Mouse (Mus musculus) lung, postnatal 25 days (tissue): Measurements from ENCODE around the gene Ddx23.

Experiments
- DNase-seq: peaks from one replicate; pipeline ENCODE4 v3.0.0; 2022; ENCODE audit warnings: low spot score

The Ddx23 gene

DNA sequence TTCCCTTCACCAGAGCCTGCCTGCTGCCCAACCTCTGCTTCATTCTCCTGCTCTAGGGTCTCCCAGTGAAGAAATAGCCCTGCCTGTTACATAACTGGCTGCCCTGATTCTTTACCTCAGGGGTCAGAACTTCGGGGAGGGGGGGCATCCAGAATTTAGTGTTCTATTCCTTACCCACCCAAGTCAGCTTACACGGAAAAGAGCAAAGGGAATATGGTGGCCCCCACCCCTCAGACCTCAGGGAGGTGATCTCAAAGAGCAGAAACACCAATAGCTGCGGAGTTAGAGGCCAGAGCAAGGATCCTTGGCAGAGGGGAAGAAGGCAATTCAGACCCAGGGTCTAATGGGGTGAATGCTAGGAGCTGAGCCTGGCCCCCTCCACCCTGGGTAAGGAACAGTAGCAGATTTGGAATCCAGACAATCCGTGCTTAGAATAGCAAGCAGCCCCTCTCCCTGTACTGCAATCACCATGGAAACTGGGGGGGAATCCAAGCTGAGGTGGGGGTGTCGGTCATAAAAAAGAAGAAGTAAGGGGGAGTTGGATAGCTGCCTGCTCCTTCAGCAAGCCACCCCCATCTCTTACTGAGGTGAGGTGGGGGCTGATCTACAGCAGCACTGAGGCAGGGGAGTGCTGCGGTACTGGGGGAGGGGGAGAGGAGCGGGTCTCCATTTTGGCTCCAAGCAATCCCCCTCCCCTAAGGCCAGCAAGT is 11.7 kb upstream of the Ddx23 start:
- no peak for DNase-seq

GRCm38 (mm10) chr15:98673732-98674131 is 11.0 kb upstream of the Ddx23 start:
- DNase-seq, result no peak

DNA sequence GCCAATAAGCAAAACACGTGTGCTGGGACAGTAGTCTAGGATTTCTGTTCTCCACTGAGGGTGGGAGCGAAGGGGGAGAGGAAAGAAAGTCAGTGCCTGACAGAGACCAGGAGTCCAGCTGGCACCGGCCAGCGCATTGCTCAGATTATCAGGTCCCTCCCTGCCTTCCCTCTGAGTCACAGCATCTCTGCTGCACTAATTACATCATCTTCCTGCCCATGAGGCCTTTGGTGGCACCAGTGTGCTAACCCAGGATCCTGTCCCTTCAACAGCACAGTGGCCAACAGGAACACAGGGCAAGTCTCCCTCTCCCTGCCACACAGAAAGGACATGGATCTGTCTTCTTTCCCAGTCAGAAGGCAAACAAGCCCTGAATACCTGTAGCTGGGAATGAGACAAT is 9.9 kb upstream of the Ddx23 start:
- no peak for DNase-seq

DNA sequence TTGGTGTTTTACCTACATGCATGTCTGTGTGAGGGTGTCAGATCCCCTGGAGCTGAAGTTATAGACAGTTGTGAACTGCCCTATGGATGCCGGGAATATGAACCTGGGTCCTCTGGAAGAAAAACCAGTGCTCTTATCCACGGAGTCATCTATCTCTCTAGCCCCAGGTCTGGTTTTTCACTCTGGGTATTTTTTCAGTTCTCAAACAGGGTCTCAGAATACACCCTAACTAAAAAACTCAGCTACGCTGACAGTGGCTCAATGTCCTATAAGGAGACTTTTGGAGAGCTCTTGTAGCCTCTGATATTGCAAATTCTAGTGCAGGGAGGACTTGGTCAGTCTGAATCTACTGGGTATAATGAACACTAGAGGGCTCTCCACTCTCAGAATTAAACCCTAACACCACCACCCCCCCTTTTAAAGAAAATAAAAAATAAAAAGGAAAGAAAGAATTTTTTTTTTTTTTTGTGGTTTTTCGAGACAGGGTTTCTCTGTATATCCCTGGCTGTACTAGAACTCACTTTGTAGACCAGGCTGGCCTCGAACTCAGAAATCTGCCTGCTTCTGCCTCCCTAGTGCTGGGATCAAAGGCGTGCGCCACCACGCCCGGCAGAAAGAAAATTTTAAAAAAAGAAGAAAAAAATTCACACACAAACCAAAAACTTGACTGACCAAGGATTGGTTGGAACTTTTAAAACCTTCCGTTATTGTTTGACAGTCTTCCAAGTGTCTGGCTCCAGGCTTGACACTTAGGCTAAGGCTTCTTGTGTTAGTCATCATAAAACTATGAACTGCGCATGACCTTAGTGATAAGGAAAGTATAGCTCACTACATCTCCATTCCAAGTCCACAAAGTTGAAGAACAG is 1.6 kb upstream of the Ddx23 start:
- DNase-seq, result peak; percentile 57

DNA sequence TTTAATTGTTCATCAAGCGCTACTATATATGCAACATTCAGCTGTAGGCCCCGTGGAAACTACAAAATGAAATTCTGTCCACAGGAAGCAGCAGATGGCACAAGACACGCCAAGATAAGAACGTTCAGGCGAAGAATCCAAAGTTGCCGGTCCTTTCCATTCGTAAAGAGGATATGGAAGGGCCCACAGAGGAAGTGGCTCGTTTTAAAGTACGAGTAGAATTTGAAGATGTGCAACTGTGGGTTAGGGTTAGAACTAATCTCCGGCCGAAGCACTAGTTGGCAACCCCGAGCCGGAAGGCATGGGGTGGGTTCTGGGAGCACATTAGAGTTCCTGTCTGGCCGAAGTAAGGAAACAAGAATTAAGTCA is 512 bp downstream of the Ddx23 start:
- DNase-seq, result no peak

GRCm38 (mm10) chr15:98656982-98657751 is 5.5 kb downstream of the Ddx23 start:
- no peak for DNase-seq

- DNase-seq, result no peak
These were observed 10.5 kb downstream of the Ddx23 start for GRCm38 (mm10) chr15:98652174-98652573.

GRCm38 (mm10) chr15:98651431-98651830 is 11.3 kb downstream of the Ddx23 start:
- DNase-seq, result no peak

DNA sequence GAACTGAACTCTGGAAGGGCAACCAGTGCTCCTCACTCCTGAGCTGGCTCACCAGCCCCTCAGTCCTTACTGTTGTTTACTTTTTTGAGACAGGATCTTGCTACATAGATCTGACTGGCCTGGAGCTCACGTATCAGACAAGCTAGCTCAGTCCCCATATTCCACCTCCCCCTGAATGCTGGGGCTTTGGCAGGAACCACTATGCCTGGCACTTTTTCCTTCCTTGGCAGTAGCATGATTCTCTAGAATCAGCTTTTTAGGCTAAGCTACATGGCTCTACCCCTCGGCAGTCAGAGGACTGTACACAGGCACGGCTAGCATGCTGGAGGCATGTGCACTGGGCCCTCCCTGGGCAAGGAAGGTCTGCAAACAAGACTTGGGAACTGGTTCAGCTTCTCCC is 14.6 kb downstream of the Ddx23 start:
- DNase-seq, result no peak

DNA sequence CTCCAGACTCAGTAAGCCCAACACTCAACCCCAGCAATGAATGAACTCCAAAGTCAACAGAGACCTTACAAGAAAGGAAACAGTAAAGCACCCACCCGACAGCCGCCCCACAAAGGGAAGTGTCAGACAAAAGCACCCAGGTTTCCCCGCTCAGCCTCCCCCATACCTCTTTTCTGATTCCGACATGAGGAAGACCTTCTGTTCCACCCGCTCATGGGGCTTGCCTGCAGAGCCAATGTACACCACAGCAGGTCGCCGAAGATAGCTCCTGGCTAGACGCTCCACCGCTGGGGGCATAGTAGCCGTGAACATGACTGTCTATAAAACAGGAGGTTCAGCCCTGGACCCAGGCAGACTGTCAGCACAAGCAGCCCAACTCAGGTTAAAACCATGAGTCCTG is 15.4 kb downstream of the Ddx23 start:
- no peak for DNase-seq

DNA sequence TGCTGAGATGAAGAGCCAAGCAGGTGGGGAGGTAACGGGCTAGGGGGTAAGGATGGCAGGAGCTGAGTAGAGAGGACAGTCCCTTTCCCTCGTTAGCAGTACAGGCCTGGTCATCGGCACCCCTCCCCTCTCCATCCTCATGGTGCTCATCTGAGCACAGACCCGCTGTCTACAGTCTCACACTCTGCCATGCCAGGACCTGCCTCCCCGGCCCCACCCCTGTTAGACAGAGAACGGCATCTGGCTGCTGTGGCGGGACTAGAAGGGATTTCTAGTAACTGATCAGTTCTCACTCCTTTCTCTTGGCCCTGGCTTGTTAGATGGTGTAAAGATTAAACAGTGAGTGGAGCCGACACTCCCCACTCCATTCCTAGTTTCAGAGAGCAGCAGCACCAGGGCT is 16.0 kb downstream of the Ddx23 start:
- DNase-seq, result no peak

- DNase-seq, result no peak
These were observed 17.4 kb downstream of the Ddx23 start for GRCm38 (mm10) chr15:98645057-98646026.

DNA sequence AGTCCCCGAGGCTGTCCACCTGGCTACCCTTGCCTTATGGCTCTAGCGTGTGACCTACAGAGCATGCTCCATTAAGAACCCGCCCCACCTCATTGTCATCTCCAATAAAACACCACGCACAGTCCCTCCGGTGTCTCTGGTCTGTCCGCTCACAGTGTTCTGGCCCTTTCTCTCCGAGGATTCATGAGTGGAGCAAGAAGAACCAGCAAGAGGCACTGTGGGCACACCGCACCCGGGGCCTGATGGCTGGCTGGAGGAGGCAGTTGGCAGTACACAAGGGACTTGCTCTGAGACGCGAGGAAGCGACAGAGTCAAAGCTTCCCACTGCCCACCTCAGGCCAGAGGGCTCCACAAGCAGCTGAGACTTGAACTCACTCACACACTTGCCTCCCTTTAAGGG is 18.3 kb downstream of the Ddx23 start:
- DNase-seq, result no peak

GRCm38 (mm10) chr15:98640157-98640556 is 22.5 kb downstream of the Ddx23 start:
- DNase-seq, result peak; percentile 54

DNA sequence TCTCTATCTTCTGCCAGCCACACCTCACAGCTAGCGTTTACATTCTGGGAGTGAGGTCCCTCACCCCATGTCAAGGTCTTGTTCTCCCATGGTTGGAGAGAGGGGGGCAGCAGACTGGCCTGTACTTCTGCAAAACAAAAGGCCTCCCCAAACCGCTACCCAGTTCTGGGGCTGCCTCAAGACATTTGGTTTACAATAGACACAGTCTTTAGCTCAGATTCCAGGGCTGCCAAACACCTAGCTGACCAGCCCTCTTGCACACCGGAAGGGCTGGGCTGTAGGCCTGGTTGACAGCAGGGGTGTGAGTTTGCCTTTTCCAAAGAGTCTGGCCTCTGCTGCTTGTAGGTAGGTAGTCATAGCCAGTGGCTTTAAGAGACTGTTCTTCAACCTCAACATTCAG is 25.5 kb downstream of the Ddx23 start:
- no peak for DNase-seq

- no peak for DNase-seq
These were observed 26.2 kb downstream of the Ddx23 start for GRCm38 (mm10) chr15:98636517-98636916.

- no peak for DNase-seq
These were observed 27.3 kb downstream of the Ddx23 start for GRCm38 (mm10) chr15:98635291-98635841.

- DNase-seq, result peak; percentile 72
These were observed 28.1 kb downstream of the Ddx23 start for GRCm38 (mm10) chr15:98634541-98635081.

- DNase-seq, result no peak
These were observed 28.7 kb downstream of the Ddx23 start for GRCm38 (mm10) chr15:98633822-98634470.

DNA sequence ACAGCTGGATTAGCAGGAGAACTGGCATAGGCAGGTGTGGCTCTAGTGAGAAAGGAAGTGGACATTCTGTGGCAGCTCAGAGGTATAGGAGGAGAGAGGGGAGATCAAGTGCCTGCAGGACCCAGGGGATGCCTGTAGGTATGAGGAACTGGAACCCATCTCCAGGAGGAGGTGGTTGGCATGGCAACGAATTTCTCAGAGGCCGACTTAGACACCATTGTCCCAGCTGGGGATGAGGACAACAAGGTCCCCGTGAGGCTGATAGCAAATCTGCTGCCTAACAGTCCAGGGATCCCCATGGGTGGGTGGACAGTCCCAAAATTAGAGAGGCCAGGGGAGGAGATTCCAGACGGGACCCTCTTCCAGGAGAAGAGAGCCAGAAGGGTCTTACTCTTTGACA is 29.8 kb downstream of the Ddx23 start:
- no peak for DNase-seq
